Mouse (Mus musculus) midbrain, embryonic 11.5 days (tissue): ENCODE data around the gene Ldhc. TPM values are rescaled to one million over a fixed set of nuclear protein-coding genes. Genes with fewer than 3 reads are reported as not detected.
"Not testable (repeated sequence)": the region's sequence is repeated elsewhere in the genome, so short reads cannot be mapped to it uniquely, and the experiment has no call there.

Source experiments
- ATAC-seq: fragments of 200-750 bp; cut with Nextera tagmentation; 2 replicates; pipeline ENCODE4 v1.8.0; 2017; ENCODE audit warnings: moderate TSS enrichment, moderate library complexity; ENCODE audit not compliant: low FRiP score
- DNase-seq: peaks from one replicate; pipeline ENCODE4 v3.0.0; 2015; ENCODE audit warnings: low spot score; ENCODE audit errors: missing footprints
- H3K27ac ChIP-seq: fragments of 300-500 bp; sonication (generic); 2 replicates; pipeline ENCODE4 v1.5.1; 2014; ENCODE audit warnings: low read depth, low read length
- H3K27me3 ChIP-seq: fragments of 300-500 bp; sonication (generic); 2 replicates; pipeline ENCODE4 v1.6.1; 2014; ENCODE audit warnings: mild to moderate bottlenecking, low read length, moderate library complexity, mixed read lengths; ENCODE audit not compliant: control insufficient read depth, insufficient read depth
- H3K36me3 ChIP-seq: fragments of 300-500 bp; sonication (generic); 2 replicates; pipeline ENCODE4 v1.6.1; 2014; ENCODE audit warnings: mild to moderate bottlenecking, low read length, moderate library complexity, mixed read lengths; ENCODE audit not compliant: control insufficient read depth, insufficient read depth
- H3K4me1 ChIP-seq: fragments of 300-500 bp; sonication (generic); 2 replicates; pipeline ENCODE4 v1.6.1; 2014; ENCODE audit warnings: low read length; ENCODE audit not compliant: control insufficient read depth, insufficient read depth
- H3K4me2 ChIP-seq: fragments of 300-500 bp; sonication (generic); 2 replicates; pipeline ENCODE4 v1.6.1; 2014; ENCODE audit warnings: mild to moderate bottlenecking, moderate library complexity
- H3K4me3 ChIP-seq: fragments of 300-500 bp; sonication (generic); 2 replicates; pipeline ENCODE4 v1.5.1; 2014; ENCODE audit warnings: low read depth, low read length
- H3K9ac ChIP-seq: fragments of 300-500 bp; sonication (generic); 2 replicates; pipeline ENCODE4 v1.6.1; 2014; ENCODE audit warnings: low read length
- H3K9me3 ChIP-seq: fragments of 300-500 bp; sonication (generic); 2 replicates; pipeline ENCODE4 v1.6.1; 2016; ENCODE audit warnings: low read length; ENCODE audit not compliant: control insufficient read depth
- WGBS: fragments of 180-500 bp; shearing (Covaris S2); extraction: QIAGEN DNeasy Blood & Tissue Kit; methylation state at CpG from one replicate; pipeline ENCODE4 v1.1.7; 2014; 5-methylcytosine and 5-hydroxymethylcytosine counted together
- polyA plus RNA-seq: library from polyadenylated mRNA; unstranded; fragments of >200 nt; fragmentation: Nextera tagmentation; extraction: Ambion mirVana; gene quantifications from 2 replicates; pipeline ENCODE4 v1.2.1, GENCODE M21; 2014

Gene Ldhc
- not detected in 2 replicates for polyA plus RNA-seq

DNA sequence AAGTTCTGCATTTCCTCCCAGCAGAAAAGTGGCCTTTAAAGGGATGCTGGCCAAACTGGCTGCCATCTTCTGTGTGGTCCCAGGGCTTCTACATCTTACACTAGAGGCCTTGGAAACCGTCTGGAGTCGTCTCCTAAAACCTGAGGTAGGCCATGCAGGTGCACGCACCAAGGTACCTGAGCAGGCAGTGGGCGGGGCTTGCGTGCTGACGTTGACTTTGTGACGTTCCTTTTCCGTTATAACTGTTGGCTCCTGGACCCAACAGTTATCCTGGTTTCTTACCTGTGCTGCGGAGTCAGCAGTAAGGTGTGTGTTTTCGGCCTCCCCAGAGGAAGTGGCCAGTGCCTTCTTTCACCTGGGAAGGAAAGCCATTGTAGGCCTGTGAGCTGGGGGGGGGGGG, at the start of gene Ldhc:
TSS of gene Ldhc (plus strand) at position 208 of the 400 bp plus-strand sequence.
- 36% methylated on average over 10 of the region's 10 CpGs for WGBS
- Histone ChIP-seq H3K36me3 (peaks cover 3% of the 10 kb centered on the region; the same call in 1 of the 2 replicates), H3K4me2 (no peak within 1 kb of the TSS), H3K4me3 (no peak within 1 kb of the TSS), H3K27me3 (no peaks in the 10 kb centered on the region), H3K4me1 (no peaks in the 10 kb centered on the region), H3K9ac (no peak within 1 kb of the TSS), H3K27ac (no peak within 1 kb of the TSS), H3K9me3 (no peaks in the 10 kb centered on the region)
- DNase-seq (no peak), ATAC-seq (no peak)

DNA sequence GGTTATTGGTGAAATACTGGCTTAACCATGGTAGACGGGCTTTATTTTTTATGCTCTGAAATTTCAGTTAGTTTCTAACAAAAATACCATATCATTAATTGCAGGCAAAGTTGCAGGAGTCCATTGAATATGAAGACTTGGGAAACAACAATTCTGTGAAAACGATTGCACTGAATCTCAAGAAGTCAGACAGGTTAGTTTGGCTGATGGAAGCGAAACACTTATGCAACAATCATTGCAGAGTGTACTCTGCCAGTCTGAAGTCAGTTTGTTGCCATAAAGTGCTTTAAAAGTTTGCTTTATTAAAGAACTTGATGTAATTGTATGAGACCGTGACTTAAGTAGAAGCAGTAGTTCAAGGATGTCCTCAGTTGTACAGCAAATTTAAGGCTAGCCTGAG, 47.0 kb upstream of the Ldhc start:
- ATAC-seq (no peak), DNase-seq (peak; percentile 73)
- Histone ChIP-seq H3K27me3 (no peaks in the 10 kb centered on the region), H3K36me3 (peaks cover 24% of the 10 kb centered on the region), H3K9ac (no peak overlapping the region), H3K4me3 (no peak overlapping the region), H3K9me3 (no peaks in the 10 kb centered on the region), H3K4me2 (no peak overlapping the region), H3K27ac (no peak overlapping the region), H3K4me1 (no peaks in the 10 kb centered on the region)
- WGBS, result 91% methylated on average over 4 of the region's 4 CpGs

DNA sequence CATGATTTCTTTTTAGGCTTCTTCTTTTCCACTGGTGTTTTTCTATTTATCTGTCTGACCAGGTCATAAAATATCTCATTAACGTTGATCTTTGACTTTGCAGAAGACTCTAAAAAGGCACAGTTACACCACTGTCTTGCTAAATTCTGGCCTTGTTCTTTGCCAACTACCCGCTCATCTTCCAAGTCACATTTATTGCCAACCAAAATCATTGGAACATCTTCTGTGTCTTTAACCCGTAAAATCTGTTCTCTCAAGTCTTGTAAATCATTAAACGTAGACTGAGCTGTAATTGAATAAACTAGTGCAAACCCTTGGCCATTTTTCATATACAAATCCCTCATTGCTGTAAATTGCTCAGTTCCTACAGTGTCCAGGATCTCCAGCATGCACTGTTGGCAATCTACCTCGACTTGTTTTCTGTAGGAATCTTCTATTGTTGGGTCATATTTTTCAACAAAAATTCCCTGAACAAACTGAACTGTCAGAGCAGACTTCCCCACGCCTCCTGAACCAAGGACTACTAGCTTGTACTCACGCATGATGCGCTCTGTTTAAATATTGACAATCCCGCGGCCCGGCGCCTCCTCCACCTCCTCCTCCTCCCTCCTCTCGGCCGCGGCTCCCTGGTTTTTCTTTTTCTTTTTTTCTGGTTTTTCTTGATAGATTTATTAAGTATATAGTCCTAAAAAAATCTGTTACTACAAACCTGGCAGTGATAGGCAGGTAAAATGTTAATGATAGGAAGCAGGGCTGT, 39.9 kb upstream of the Ldhc start:
- H3K4me3 ChIP-seq, H3K4me1 ChIP-seq, DNase-seq, ATAC-seq, H3K9me3 ChIP-seq, H3K9ac ChIP-seq, H3K27ac ChIP-seq, H3K4me2 ChIP-seq, H3K27me3 ChIP-seq: not testable (repeated sequence)
- WGBS, result 90% methylated on average over 15 of the region's 15 CpGs
- peaks cover 20% of the 10 kb centered on the region for H3K36me3 ChIP-seq

DNA sequence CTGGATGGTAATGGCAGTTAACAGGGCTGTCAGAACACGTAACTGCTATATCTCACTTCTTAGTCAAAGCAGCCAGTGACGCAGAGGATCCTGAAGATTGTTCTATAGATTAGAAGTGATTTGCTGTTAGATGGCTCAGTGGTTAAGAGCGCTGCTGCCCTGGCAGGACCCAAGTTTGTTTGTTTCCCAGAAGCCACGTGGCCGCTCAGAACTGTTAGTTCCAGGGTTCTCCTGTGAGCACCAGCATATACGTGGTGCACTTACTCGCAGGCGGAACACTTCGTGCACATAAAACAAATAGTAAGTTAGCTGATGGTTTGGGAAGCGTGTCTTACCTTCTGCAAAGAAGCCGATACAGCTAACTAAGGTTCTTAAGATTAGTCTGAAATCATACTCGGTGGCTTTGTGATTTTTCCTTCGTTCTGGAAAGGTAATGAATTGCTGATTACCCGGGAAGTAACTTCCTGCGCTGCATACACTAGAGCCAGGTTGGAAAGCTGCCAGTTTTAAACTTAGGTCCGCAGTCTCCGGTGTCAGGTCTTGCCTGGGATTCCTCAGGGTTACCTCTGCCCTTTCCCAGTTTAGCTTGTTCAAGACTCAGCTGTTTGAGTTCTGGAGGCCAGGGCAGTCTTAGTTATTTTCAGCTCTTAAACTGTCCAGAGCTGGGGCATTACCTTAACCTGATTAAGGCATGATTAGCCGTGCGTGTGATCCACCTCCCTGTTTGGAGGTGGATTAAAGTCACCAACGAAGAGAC, 33.8 kb upstream of the Ldhc start:
- 82% methylated on average over 20 of the region's 20 CpGs for WGBS
- Histone ChIP-seq H3K9me3 (no peaks in the 10 kb centered on the region), H3K27ac (no peak overlapping the region), H3K27me3 (no peaks in the 10 kb centered on the region), H3K4me1 (no peaks in the 10 kb centered on the region), H3K36me3 (peaks cover 5% of the 10 kb centered on the region), H3K4me2 (no peak overlapping the region), H3K4me3 (no peak overlapping the region), H3K9ac (no peak overlapping the region)
- no peak for ATAC-seq
- DNase-seq, result no peak

DNA sequence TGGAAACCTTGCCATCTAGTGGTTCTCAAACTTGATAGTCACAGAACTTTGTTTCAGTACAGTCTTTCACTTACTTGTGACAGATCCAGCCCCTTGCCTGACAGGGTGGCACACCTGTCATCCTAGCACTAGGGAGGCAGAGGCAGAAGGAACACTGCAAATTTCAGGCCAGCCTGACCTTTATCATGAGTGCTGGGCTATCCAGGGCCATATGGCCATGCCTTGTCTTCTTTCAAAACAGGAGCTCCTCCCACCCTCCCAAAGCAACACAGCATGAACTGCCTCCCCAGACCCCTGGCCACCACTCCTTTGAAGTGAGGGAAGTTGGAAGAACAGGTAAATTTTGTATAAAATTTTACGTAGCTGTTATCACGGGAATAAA, 33.2 kb upstream of the Ldhc start:
- H3K4me1 ChIP-seq, result no peaks in the 10 kb centered on the region
- no peak overlapping the region for H3K4me2 ChIP-seq
- H3K27ac ChIP-seq, result no peak overlapping the region
- H3K9ac ChIP-seq, result no peak overlapping the region
- DNase-seq (no peak), ATAC-seq (no peak)
- peaks cover 3% of the 10 kb centered on the region for H3K36me3 ChIP-seq
- H3K9me3 ChIP-seq, result no peaks in the 10 kb centered on the region
- H3K4me3 ChIP-seq, result no peak overlapping the region
- WGBS, result 95% methylated on average over 2 of the region's 2 CpGs
- H3K27me3 ChIP-seq, result no peaks in the 10 kb centered on the region

DNA sequence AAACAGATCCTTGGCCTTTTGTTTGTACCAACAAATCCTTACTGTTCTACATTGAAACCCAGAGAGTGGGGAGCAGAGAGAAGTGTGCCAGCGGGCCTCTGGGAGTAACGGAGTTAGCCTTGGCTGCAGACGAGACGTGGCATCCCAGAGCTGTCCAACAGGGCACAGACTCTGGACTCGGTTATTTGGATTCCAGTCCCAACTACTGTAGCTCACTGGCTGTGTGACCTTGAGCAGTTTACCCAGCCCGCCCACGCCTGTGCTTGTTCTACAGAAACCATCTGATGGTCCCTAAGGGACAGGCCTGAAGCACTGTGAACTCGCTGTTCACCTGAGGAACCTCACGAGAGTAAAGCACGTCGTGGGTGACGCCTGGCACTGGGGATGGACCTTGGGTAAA, 31.1 kb upstream of the Ldhc start:
- Histone ChIP-seq H3K36me3 (no peaks in the 10 kb centered on the region), H3K9me3 (no peaks in the 10 kb centered on the region), H3K27ac (no peak overlapping the region), H3K9ac (no peak overlapping the region), H3K4me2 (no peak overlapping the region), H3K27me3 (no peaks in the 10 kb centered on the region), H3K4me1 (no peaks in the 10 kb centered on the region), H3K4me3 (no peak overlapping the region)
- no peak for DNase-seq
- 88% methylated on average over 12 of the region's 12 CpGs for WGBS
- no peak for ATAC-seq

DNA sequence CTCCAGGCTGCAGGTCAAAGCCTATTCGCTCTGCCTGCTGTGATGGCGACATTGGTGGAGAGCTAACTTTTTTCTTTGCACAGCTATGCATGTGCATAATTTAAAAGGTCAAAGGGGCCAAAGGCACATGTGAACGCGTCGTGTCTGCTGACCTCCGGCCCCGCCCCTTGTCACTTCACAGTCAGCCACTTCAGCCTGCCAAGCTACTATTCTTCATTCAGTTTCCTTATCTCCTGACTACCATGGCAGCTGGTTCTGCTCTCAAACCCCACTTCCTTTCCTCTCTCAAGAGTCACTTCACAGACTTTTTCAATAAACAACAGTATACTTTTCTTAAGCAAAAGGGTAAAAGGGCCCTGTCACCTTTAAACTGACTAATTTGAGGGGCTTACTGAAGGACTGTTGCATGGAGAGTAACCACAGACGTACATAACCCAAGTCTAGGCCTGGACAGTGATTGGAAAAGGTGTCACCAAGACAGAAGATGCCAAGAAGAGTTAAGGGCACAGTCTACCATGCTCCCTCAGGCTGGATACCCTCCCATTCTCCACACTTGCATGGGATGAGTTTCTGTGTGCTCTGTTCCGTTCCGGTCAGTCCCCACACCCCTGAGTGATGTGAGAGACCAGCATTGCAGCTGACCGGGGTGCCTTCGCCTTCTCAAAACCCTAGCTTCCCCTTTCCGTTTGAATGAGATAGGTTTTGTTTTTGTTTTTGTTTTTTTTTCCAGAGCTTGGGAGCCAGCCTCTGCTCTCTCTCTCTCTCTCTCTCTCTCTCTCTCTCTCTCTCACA, 30.0 kb upstream of the Ldhc start:
- H3K9me3 ChIP-seq, result no peaks in the 10 kb centered on the region
- no peaks in the 10 kb centered on the region for H3K36me3 ChIP-seq
- no peak overlapping the region for H3K4me2 ChIP-seq
- no peaks in the 10 kb centered on the region for H3K27me3 ChIP-seq
- no peak overlapping the region for H3K9ac ChIP-seq
- no peak overlapping the region for H3K4me3 ChIP-seq
- ATAC-seq (no peak), DNase-seq (no peak)
- WGBS, result 61% methylated on average over 13 of the region's 13 CpGs
- no peaks in the 10 kb centered on the region for H3K4me1 ChIP-seq
- H3K27ac ChIP-seq, result no peak overlapping the region

DNA sequence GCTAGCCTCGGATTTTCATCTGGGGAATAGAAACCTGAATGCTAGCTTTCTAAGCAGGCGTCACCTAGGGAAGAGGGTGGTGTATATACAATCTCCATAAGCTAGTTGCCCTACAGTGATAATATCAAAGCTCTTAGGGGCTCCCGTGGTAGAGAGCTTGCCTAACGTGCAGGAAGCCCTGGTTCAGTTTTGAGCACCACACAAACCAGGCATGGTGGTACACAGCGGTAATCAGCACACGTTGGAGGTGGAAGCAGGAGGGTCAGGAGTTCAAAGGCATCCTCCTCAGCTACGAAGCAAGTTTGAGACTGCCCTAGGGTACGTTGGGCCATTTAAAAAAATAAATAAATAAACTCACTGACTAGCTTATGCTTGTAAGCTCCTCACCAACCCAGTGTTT, 29.3 kb upstream of the Ldhc start:
- Histone ChIP-seq H3K27me3 (no peaks in the 10 kb centered on the region), H3K36me3 (no peaks in the 10 kb centered on the region), H3K4me3 (no peak overlapping the region), H3K9ac (no peak overlapping the region), H3K9me3 (no peaks in the 10 kb centered on the region), H3K4me2 (no peak overlapping the region), H3K4me1 (no peaks in the 10 kb centered on the region), H3K27ac (no peak overlapping the region)
- ATAC-seq, result no peak
- 82% methylated on average over 8 of the region's 8 CpGs for WGBS
- no peak for DNase-seq
